Mouse (Mus musculus) heart, adult 2 months (tissue): ENCODE measurements at regions not wholly inside any gene's neighbourhood (a gene's known extent, or its start where the extent isn't known, plus 50 kb on each side); places are given as distances from the start of the nearest gene placed in this dataset.

ENCODE experiments used
- CTCF ChIP-seq: fragments of 200-600 bp; IDR thresholded peaks from 2 replicates; pipeline ENCODE4 v1.8.1; 2022; ENCODE audit warnings: antibody characterized with exemption, mild to moderate bottlenecking, moderate library complexity
- EP300 ChIP-seq: fragments of 200-500 bp; IDR thresholded peaks from 2 replicates; pipeline ENCODE4 v1.6.1; 2011; ENCODE audit warnings: low read depth, low read length, control low read depth; ENCODE audit not compliant: insufficient read depth
- POLR2A ChIP-seq: fragments of 200-500 bp; IDR thresholded peaks from 2 replicates; pipeline ENCODE4 v1.6.1; 2011; ENCODE audit warnings: mild to moderate bottlenecking, low read depth, low read length, control low read depth; ENCODE audit not compliant: insufficient read depth

DNA sequence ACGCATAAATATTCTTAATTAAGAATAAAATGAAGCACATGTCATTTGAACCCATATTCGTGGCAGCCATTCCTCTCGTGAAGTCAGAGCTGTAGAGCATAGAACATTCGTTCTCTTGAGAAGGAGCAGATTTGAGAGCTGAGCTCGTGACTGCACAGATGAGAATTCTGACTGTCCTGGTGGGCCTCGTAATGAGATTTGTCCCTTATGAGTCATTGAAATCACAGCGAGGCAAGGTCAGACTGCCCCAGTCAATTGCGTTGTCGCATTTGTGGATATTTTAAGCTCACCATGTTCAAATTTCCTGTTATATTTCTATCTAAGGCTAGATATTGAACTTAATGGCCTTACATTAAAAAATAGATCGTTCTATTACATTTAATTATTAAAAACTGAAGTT lies 94.0 kb upstream of the Rxfp2 start:
- TF ChIP-seq POLR2A (no peak), CTCF (no peak), EP300 (no peak)
